Mouse (Mus musculus) ES-E14 (cell line): ENCODE measurements around the gene Pld5.

ENCODE experiments used
- HCFC1 ChIP-seq: IDR thresholded peaks from 2 replicates; pipeline ENCODE4 v1.6.1; 2012; ENCODE audit warnings: low read length, inconsistent platforms, borderline replicate concordance; ENCODE audit not compliant: insufficient read depth
- MAFK ChIP-seq: IDR thresholded peaks from 2 replicates; pipeline ENCODE4 v1.6.1; 2014; ENCODE audit warnings: mild to moderate bottlenecking, low read depth, low read length, inconsistent platforms; ENCODE audit not compliant: insufficient read depth
- ZC3H11A ChIP-seq: IDR thresholded peaks from 2 replicates; pipeline ENCODE4 v1.6.1; 2012; ENCODE audit warnings: low read depth, mild to moderate bottlenecking, inconsistent platforms, low read length, borderline replicate concordance
- ZNF384 ChIP-seq: IDR thresholded peaks from 2 replicates; pipeline ENCODE4 v1.6.1; 2012; ENCODE audit warnings: low read depth, low read length, inconsistent platforms

DNA sequence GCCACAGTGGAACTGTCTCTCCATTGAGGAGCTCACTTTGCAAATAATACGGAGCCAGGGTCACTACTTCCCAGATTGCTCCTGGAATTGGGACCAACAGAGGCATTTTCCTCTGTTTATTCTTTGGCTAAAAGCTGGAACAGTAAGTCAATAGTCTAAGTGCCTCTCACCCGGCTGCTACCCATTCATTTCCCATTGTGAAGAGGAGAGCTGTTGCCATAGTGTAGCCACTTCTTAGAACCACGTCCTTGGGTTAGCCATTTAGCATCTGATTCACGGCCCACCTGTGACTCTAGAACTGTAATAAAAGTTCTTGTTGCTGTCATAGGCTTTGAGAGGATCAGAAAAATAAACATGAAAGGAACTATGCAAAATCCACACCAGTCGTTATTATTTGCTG lies 241.4 kb downstream of the Pld5 start:
- no peak for TF ChIP-seq ZC3H11A
- no peak for TF ChIP-seq HCFC1
- no peak for TF ChIP-seq MAFK
- TF ChIP-seq ZNF384, result no peak
